Mouse (Mus musculus): ENCODE measurements at regions not wholly inside any gene's neighbourhood (a gene's known extent, or its start where the extent isn't known, plus 50 kb on each side); places are given as distances from the start of the nearest gene placed in this dataset.

- Histone ChIP-seq H3K27ac (ENCODE audit: insufficient read depth, low read length) (no peak overlapping the region), H3K4me1 (ENCODE audit: control insufficient read depth, insufficient read depth, insufficient read length) (no peaks in the 10 kb centered on the region), H3K27me3 (ENCODE audit: control insufficient read depth, insufficient read depth, low read length) (no peaks in the 10 kb centered on the region), H3K36me3 (ENCODE audit: control insufficient read depth, insufficient read depth, low read length) (no peaks in the 10 kb centered on the region), H3K4me3 (ENCODE audit: extremely low read depth, insufficient read depth, insufficient read length) (no peak overlapping the region)
- no peak for TF ChIP-seq POLR2A (IDR thresholded peaks at IDR 0.05; ENCODE audit: low read depth, low read length)
- no peak for TF ChIP-seq CTCF (IDR thresholded peaks at IDR 0.05; ENCODE audit: extremely low read depth, insufficient read depth, insufficient read length, insufficient replicate concordance)
- no peak for DNase-seq (ENCODE audit: low read depth in 1 of 2, low spot score in 2 of 2)
- whole genome bisulfite sequencing: 38% methylated on average over 3 of the region's 3 CpGs
Measured at GRCm38 (mm10) chr4:124451131-124451530, 159.5 kb downstream of the 3100002H09Rik start.

GRCm38 (mm10) chr4:124446615-124447014 lies 164.0 kb downstream of the 3100002H09Rik start:
- TF ChIP-seq CTCF (IDR thresholded peaks at IDR 0.05; ENCODE audit: extremely low read depth, insufficient read depth, insufficient read length, insufficient replicate concordance) (no peak), POLR2A (IDR thresholded peaks at IDR 0.05; ENCODE audit: low read depth, low read length) (no peak)
- no peaks in the 10 kb centered on the region; the same call in 1 of the 2 replicates for H3K27me3 ChIP-seq (ENCODE audit: control insufficient read depth, insufficient read depth, low read length)

GRCm38 (mm10) chr4:124443613-124444108 lies 166.9 kb downstream of the 3100002H09Rik start:
- Histone ChIP-seq H3K4me1 (ENCODE audit: control insufficient read depth, insufficient read depth, insufficient read length) (no peaks in the 10 kb centered on the region), H3K36me3 (ENCODE audit: control insufficient read depth, insufficient read depth, low read length) (no peaks in the 10 kb centered on the region), H3K27me3 (ENCODE audit: control insufficient read depth, insufficient read depth, low read length) (no peaks in the 10 kb centered on the region; the same call in 1 of the 2 replicates), H3K4me3 (ENCODE audit: extremely low read depth, insufficient read depth, insufficient read length) (no peak overlapping the region), H3K27ac (ENCODE audit: insufficient read depth, low read length) (no peak overlapping the region)
- DNase-seq (ENCODE audit: low read depth in 1 of 2, low spot score in 2 of 2): no peak
- TF ChIP-seq CTCF (IDR thresholded peaks at IDR 0.05; ENCODE audit: extremely low read depth, insufficient read depth, insufficient read length, insufficient replicate concordance) (no peak), POLR2A (IDR thresholded peaks at IDR 0.05; ENCODE audit: low read depth, low read length) (no peak)
- WGBS: 6% methylated on average over 10 of the region's 10 CpGs

More at GRCm38 (mm10) chr4:124446615-124447014, 164.0 kb downstream of the 3100002H09Rik start:
- Histone ChIP-seq H3K27ac (ENCODE audit: insufficient read depth, low read length) (no peak overlapping the region), H3K4me3 (ENCODE audit: extremely low read depth, insufficient read depth, insufficient read length) (no peak overlapping the region), H3K4me1 (ENCODE audit: control insufficient read depth, insufficient read depth, insufficient read length) (no peaks in the 10 kb centered on the region), H3K36me3 (ENCODE audit: control insufficient read depth, insufficient read depth, low read length) (no peaks in the 10 kb centered on the region)
- WGBS: 80% methylated on average over 8 of the region's 8 CpGs
- DNase-seq (ENCODE audit: low read depth in 1 of 2, low spot score in 2 of 2): no peak

GRCm38 (mm10) chr4:124443130-124443503 lies 167.5 kb downstream of the 3100002H09Rik start:
- no peak overlapping the region for H3K27ac ChIP-seq (ENCODE audit: insufficient read depth, low read length)
- no peak for DNase-seq (ENCODE audit: low read depth in 1 of 2, low spot score in 2 of 2)
- no peaks in the 10 kb centered on the region for H3K4me1 ChIP-seq (ENCODE audit: control insufficient read depth, insufficient read depth, insufficient read length)
- H3K4me3 ChIP-seq (ENCODE audit: extremely low read depth, insufficient read depth, insufficient read length): no peak overlapping the region
- WGBS: 18% methylated on average over 10 of the region's 10 CpGs
- no peaks in the 10 kb centered on the region for H3K36me3 ChIP-seq (ENCODE audit: control insufficient read depth, insufficient read depth, low read length)
- no peaks in the 10 kb centered on the region; the same call in 1 of the 2 replicates for H3K27me3 ChIP-seq (ENCODE audit: control insufficient read depth, insufficient read depth, low read length)
- TF ChIP-seq CTCF (IDR thresholded peaks at IDR 0.05; ENCODE audit: extremely low read depth, insufficient read depth, insufficient read length, insufficient replicate concordance): no peak
- no peak for TF ChIP-seq POLR2A (IDR thresholded peaks at IDR 0.05; ENCODE audit: low read depth, low read length)

GRCm38 (mm10) chr4:124442491-124443129 lies 168.0 kb downstream of the 3100002H09Rik start:
- Histone ChIP-seq H3K36me3 (ENCODE audit: control insufficient read depth, insufficient read depth, low read length) (no peaks in the 10 kb centered on the region), H3K4me1 (ENCODE audit: control insufficient read depth, insufficient read depth, insufficient read length) (no peaks in the 10 kb centered on the region), H3K4me3 (ENCODE audit: extremely low read depth, insufficient read depth, insufficient read length) (no peak overlapping the region), H3K27me3 (ENCODE audit: control insufficient read depth, insufficient read depth, low read length) (no peaks in the 10 kb centered on the region; the same call in 1 of the 2 replicates), H3K27ac (ENCODE audit: insufficient read depth, low read length) (no peak overlapping the region)
- WGBS: 17% methylated on average over 10 of the region's 10 CpGs
- TF ChIP-seq CTCF (IDR thresholded peaks at IDR 0.05; ENCODE audit: extremely low read depth, insufficient read depth, insufficient read length, insufficient replicate concordance) (no peak), POLR2A (IDR thresholded peaks at IDR 0.05; ENCODE audit: low read depth, low read length) (no peak)
- DNase-seq (ENCODE audit: low read depth in 1 of 2, low spot score in 2 of 2): no peak

GRCm38 (mm10) chr4:124441737-124442487 lies 168.7 kb downstream of the 3100002H09Rik start:
- H3K4me3 ChIP-seq (ENCODE audit: extremely low read depth, insufficient read depth, insufficient read length): no peak overlapping the region
- WGBS: 23% methylated on average over 15 of the region's 15 CpGs
- no peak for DNase-seq (ENCODE audit: low read depth in 1 of 2, low spot score in 2 of 2)
- TF ChIP-seq CTCF (IDR thresholded peaks at IDR 0.05; ENCODE audit: extremely low read depth, insufficient read depth, insufficient read length, insufficient replicate concordance) (no peak), POLR2A (IDR thresholded peaks at IDR 0.05; ENCODE audit: low read depth, low read length) (no peak)
- no peaks in the 10 kb centered on the region for H3K36me3 ChIP-seq (ENCODE audit: control insufficient read depth, insufficient read depth, low read length)
- H3K4me1 ChIP-seq (ENCODE audit: control insufficient read depth, insufficient read depth, insufficient read length): no peaks in the 10 kb centered on the region
- no peaks in the 10 kb centered on the region; the same call in 1 of the 2 replicates for H3K27me3 ChIP-seq (ENCODE audit: control insufficient read depth, insufficient read depth, low read length)
- no peak overlapping the region for H3K27ac ChIP-seq (ENCODE audit: insufficient read depth, low read length)

Data from spleen, adult 2 months (tissue).